Mouse (Mus musculus): ENCODE measurements around the gene Osbpl11.
"Not testable (repeated sequence)": the region's sequence is repeated elsewhere in the genome, so short reads cannot be mapped to it uniquely, and the experiment has no call there.

Gene Osbpl11

DNA sequence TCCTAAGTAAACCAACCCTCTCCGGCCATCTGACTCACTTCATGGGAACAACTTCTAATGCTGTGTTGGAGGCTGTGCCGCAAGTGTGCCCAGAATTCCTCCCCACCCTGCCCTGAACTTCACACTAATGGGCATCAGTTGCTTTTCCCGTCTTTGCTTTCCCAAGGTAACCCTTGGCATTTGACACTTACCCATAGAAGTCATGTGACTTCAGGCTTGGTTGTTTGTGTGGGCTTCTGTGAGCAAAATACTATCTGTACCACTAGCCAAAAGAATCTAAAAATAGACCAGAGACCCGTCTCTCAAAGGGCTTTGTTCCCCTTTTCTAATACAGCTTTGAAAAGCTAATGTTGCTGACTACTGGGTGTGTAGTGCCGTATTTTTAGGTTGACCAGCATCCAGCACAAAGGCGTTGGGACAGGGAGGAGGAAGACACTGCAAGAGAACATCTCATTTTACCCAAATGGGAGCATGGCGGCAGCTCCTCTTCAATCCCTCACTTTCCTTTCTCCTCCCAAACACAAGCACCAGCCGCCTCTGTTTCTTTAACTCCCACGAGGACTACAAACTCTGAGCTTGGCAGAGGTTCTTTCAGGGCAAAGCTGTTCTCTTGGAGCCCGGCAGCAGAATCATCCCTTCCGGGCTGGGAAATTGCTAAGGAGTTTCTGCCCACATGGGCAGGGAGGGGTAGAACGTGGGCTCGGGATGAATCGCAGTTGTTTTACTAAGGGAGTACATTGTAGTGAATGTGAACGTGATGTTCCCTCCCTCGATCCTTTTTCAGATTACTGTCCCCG is 6.4 kb upstream of the Osbpl11 start:
- peak; percentile 51 for DNase-seq (ENCODE audit: low spot score)

DNA sequence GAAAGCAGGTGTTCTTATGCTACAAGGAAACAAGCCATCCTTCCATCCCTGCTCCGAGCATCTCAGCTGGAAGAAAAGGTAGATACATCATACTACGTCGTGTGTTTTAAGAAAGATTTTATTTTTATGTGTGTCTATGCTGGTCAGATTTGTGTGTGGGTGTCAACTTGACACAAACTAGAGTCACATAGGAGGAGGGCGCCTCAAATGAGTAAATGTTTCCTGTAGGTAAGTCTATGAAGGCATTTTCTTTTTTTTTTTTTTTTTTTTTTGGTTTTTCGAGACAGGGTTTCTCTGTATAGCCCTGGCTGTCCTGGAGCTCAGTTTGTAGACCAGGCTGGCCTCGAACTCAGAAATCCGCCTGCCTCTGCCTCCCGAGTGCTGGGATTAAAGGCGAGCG is 5.6 kb upstream of the Osbpl11 start:
- DNase-seq (ENCODE audit: low spot score) = not testable (repeated sequence)

DNA sequence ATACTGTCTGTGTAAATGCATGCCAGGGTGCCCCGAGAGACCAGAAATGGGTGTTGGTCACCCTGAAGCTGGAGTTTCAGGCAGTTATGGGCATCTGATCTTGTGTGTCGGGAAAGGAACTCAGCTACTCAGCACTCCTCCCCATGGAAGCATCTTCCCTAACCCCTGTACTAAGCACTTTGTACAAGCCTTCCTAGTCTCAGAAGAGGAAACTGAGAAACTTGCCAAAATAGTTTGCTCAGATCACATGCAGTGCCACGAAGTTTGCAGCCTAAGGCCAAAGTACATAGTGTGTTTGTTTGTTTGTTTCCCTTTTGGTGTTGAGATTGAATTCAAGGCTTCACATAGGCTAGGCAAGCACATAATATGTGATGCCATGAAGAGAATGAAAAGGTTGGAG is 5.0 kb upstream of the Osbpl11 start:
- no peak for DNase-seq (ENCODE audit: low spot score)

DNA sequence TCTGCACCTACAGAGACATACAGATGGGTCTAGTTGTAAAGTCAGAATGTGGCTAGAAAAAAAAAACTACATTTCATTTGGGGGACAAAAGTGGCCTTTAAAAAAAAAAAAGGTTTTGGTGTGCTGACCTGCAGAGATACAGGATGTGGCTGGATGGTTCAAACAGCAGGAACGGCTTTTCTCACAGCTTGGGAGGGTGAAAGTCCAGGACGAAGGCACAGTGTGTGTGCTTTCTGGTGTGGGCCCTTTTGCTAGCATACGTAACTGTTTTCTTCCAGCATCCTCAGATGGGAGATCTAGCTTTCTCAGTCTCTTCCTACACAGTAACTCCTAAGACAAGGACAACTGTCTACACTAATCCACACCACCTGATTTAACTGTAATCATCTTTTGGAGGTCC is 4.1 kb upstream of the Osbpl11 start:
- no peak for DNase-seq (ENCODE audit: low spot score)

DNA sequence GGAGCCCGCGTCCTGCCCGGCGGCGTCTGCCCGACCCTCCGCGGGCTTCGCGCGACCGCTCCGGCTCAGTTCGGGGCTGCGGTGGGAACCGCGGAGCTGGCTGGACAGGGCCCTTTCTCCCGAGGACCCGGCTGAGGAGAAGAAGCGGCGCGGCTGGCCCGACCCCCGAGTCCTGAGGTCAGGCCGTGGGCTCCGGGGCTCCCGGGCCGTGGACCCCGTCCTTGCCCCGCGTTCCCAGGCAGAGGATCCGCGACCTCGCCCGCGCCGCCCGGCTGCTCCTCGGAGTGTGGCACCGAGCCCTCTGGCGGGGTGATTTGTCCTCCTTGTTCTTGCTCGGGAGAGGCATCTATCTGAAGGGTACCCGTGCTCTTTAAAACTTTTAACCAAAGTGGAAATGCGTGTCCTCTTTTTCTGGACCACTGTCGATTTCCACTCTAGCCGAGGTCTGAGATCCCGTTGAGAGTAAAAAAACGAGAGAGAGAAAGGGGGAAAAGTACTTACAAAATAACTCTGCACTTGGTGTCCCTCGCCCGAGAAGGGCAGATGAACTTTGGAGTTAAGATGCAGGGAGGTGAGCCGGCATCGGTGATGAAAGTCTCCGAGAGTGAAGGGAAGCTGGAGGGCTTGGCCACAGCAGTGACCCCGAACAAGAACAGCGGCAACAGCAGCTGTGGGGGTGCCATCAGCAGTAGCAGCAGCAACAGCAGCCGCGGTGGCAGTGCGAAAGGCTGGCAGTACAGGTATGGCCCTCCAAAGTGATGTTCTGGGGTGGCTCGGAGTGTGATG is 583 bp downstream of the Osbpl11 start:
- DNase-seq (ENCODE audit: low spot score) = peak; percentile 41

DNA sequence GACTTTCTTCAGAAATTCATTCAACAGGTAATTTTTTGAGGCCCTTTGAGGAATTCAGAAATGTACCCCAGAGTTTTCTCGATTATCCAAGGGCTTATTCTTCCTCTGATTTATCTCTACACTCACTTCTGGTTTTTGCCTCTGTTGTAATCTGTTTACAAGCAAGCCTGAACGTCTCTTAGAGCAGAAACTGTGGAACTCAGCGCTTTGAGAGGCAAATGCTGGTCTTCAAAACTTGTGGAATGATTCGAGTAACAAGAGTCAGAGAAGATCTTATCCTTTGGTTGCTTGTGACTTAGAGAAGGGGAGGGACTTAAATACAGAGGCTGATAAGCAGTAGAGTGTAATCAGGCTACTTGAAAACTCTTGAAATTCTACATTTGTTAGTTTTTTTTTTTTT is 1.3 kb downstream of the Osbpl11 start:
- DNase-seq (ENCODE audit: low spot score) = no peak

DNA sequence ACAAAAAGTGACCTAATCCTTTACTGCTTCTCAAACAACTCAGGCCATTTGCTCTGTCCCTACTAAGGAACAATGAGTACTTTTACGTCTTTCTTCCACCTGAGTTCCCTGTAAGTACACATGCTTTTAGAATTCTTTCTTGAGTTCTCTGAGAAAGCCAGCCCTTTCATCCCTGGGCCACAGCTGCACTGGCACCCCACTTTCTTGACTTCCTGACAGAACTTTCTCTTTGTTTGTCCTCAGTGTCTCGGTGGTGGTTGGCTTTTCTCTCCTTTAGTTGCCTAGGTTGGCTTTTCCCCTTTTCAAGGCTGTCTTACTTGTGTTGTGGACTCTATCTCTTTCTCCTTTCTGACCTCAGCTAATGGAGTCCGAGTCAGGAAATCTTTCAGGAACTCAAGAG is 3.2 kb downstream of the Osbpl11 start:
- DNase-seq (ENCODE audit: low spot score) = no peak

DNA sequence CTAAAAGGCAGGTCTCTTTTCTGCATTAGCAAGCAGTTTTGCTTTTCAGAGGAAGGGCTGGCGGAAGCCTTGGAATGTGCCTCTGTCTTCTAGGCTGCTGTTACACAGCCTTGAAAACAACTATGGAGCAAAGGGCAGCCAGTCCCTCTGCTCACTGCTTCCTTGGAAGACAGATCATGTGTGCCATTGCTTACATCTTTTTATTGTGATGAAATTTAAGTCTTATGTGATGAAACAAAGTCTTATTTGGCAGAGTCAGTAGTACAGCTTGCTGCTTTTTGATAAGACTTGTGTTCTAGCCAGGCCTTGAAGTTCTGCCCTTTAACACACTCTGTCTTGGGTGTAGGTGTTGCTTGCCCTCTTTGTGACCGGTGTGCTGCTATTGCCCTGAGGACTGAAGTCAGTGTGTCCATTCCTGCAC is 6.8 kb downstream of the Osbpl11 start:
- peak; percentile 39 for DNase-seq (ENCODE audit: low spot score)

DNA sequence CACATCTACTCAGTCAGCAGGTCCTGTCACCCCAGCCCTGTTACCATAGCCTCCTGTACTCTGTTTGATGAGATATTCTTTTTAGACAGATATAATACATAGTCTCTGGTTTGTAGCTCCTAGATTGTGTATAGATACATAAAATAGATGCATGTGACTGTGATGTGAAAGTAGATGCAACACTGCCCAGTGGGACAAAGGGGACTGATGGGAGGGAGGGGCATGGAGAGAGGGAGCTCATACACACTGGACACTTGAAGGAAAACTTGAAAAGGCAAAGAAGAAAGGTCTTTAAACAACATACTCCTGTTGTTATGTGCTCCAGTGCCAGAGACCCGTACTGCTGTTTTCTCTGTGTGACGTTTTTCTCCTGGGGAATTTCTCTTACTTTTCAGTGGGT is 7.4 kb downstream of the Osbpl11 start:
- no peak for DNase-seq (ENCODE audit: low spot score)

DNA sequence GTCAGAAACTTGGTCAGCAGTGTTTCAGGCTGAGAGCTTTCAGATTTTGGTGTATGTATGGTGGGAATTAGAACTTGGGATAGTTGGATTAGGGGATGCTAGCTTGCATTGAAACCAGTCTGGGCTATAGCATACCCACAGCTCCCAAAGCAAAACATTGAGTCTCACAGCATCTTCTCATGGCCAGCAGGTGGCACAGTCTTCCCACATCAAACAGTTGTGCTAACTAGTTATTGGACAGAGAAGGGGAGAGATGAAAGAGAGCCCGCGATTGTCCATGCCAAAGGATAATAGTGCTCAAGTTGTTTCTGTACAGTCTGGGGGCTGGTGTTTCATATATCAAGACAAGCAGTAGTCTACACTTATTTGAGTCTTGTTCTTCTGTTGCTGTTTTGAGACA is 8.8 kb downstream of the Osbpl11 start:
- peak; percentile 31 for DNase-seq (ENCODE audit: low spot score)

DNA sequence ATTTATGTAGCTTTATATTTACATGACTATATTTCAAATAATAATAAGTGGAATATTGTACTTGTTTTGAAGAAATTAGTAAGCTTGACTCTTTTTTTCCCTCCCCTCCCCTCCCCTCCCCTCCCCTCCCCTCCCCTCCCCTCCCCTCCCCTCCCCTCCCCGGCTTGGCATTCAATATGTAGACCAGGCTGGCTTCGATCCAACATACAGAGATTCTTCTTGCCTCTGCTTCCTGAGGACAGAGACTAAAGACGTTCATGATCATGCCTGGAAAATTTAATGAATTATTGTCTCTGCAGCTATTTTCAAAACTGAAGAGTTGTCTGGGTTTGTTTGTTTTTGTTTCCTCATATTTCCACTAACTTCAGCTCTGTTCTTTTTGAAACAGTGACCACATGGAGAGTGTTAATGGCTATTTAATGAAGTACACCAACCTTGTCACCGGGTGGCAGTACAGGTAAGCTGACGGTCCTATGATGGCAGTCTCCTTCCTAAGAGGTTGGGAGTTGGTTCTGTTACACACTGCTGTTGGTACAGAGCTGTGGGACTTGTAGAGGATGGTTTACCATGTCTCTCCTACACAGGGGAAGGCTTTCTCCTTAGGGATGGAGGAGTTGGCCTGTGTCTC is 10.9 kb downstream of the Osbpl11 start:
- no peak for DNase-seq (ENCODE audit: low spot score)

DNA sequence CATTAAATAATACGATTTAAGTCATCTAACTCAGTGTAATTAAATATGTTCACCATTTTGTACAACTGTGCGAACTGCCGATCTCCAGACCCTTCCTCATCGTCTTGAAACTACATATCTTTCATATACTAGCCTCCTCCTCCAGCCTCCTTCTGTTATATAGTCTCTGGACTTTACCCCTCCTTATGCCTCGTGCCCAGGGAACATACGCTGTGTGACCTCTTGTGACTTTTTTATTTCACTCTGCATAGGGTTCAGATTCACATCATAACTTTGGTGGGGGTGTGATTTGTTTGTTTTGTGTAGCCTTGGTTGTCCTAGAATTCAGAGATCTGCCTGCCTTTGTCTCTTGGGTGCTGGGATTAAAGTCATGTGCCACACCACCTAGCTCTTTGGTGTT is 11.7 kb downstream of the Osbpl11 start:
- DNase-seq (ENCODE audit: low spot score) = no peak

DNA sequence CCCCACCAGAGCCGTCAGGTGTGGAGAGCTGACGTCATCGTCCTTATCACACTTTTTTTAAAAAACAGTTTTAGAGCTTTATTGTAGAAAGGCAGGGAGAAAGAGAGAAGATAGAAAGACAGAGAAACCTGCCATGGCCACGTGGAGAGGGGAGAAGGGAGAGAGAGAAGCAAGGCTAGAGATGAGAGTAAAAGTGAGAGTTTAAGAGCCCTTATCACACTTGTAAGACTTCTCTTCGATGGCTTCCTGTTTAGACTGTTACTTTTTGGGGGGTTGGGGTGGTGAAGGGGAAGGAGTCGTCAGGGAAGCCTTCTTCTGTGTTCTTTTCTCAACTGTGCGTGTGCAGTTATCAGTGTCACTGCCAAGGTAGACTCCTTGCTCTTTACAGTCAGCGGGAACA is 15.7 kb downstream of the Osbpl11 start:
- no peak for DNase-seq (ENCODE audit: low spot score)

DNA sequence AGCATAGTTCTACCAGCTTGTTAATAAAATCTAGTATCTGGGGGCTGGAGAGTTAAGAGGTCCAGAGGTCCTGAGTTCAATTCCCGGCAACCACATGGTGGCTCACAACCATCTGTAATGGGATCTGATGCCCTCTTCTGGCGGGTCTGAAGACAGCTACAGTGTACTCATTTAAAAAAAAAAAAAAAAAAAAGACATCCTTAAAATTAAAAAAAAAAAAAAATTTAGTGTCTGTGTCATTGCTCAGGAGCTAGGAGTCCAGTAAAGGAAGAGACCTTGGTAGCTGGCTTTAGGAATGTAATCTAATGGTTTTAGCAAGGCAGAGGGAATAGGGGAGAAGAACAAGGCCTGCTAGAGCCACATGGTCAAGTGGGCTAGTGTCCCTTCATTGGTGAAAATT is 25.9 kb downstream of the Osbpl11 start:
- DNase-seq (ENCODE audit: low spot score) = no peak

DNA sequence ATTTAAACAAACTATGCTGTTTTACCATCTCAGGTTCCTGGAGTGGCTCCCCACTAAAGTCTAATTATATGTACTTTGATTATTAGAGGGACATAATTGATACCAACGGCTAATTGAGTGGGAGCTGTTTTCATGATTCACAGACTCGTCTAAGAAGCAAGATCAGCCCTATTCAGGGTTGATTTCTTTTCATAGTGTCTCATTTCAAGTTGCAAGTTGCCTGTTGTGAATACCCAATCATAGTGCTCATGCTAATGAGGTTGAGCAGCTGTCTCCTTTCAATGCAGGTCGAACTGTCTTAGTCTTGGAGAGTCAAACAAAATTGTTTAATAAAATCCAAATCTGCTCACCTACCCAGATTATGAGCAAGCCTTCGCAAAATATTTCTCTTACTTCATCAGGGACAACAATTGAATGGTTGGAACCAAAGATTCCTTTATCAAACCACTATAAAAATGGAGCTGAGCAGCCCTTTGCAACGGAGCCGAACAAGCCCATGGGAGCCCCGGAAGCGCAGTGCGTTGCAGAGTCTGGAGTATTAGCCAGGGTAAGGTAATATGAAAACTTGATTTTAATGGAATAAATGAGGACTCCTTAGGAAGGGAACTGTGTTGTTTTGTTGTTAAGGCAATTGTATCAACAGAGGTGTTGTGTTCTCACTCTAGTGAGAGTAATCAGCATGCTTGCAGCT is 31.6 kb downstream of the Osbpl11 start:
- DNase-seq (ENCODE audit: low spot score) = no peak

DNA sequence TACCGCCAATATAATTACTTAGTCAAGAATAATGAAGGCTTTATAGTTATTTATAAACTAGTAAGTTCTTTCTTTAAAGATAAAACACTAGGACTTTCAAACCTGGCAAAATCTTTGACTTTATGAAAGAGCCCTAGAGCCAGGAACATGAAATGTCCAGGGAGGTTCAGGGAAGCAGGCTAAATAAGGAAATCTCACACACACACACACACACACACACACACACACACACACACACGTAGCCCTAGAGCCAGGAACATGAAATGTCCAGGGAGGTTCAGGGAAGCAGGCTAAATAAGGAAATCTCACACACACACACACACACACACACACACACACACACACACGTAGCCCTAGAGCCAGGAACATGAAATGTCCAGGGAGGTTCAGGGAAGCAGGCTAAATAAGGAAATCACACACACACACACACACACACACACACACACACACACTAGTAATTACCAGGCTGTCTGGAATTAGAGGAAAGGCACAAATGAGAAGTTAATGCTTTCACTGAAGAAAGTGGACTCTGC is 32.7 kb downstream of the Osbpl11 start:
- DNase-seq (ENCODE audit: low spot score) = not testable (repeated sequence)

DNA sequence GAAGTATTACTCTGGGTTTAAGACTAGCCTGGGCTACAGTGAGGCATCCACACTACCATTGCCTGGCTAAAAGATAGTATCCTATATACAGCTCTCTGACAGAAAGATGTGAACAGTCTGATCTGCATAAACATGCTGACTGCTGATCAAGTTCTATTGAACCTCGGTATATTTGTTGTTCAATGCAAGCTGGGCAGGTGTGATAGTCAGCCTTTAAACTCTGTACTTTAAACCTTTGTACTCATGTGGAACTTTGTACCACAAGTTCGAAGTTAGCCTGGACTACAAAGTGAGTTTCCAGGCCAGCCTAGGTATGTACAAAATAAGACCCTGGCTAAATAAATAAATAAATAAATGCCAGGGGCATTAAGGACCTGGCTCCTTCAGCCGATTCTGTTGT is 37.6 kb downstream of the Osbpl11 start:
- DNase-seq (ENCODE audit: low spot score) = no peak

DNA sequence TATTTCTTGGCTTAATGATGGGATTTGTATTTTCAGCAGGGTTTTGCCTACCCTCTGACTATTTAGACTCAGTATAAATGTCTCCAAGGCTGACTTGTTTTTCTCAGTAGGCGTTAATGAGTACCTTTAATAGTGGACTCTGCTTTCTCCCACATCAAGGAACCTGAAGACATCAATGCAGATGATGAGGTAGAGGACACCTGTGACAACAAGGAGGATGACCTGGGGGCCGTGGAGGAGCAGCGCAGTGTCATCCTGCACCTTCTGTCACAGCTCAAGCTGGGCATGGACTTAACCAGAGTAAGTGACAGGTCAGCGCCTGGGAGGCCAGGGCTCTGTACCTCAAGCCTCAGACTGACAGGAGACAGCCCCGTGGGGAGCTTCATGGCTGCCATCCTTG is 39.5 kb downstream of the Osbpl11 start:
- DNase-seq (ENCODE audit: low spot score) = no peak

DNA sequence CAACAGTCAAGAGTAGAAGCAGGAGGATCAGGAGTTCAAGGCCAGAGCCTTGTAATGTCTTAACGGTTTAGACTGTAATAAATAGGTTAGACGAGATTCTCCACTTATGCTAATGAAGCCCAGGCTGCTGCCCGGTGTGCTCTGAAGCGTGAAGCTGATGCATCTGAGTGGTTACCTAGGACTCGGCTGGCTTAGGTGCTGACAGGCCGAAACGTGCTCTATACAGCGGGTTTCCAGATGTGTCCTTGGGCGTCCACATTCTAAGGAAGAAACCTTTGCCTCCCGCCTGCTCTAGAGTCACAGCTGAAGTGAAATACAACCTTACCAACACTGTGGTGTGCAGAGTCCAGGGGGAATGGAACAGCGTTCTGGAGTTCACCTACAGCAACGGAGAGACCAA is 49.3 kb downstream of the Osbpl11 start:
- no peak for DNase-seq (ENCODE audit: low spot score)

DNA sequence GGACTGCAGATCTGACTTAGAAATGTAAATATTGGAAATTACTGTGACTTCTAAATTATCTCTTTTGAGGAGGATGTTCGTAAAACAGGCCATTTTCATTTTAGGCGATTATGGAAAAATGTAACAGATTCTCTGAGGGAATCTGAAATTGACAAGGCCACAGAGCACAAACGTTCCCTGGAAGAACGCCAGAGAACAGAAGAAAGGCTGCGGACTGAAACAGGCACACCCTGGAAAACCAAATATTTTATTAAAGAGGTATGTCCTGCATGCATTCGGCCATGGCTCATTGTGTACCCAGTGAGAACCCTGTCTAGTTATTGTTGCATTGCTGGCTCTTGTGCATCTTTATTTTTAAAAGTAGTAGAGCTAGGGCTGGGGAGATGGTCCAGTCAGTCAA is 51.3 kb downstream of the Osbpl11 start:
- DNase-seq (ENCODE audit: low spot score) = no peak

DNA sequence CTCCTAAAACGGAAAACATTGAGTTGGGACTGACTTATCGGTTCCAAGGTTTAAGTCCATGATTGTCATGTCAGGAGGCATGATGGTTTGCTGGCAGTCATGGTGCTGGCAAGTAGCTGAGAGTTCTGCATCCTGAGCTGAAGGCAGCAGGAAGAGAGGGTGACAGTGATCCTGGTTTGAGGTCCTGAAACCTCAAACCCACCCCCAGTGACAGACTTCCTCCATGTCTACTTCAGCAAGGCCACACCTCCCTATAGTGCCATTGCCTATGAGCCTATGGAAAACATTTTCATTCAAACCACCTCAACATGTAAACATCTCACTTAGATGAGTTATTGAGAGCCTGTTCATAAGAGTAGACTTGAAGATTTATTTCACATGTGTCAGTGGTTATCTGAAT is 54.4 kb downstream of the Osbpl11 start:
- no peak for DNase-seq (ENCODE audit: low spot score)

DNA sequence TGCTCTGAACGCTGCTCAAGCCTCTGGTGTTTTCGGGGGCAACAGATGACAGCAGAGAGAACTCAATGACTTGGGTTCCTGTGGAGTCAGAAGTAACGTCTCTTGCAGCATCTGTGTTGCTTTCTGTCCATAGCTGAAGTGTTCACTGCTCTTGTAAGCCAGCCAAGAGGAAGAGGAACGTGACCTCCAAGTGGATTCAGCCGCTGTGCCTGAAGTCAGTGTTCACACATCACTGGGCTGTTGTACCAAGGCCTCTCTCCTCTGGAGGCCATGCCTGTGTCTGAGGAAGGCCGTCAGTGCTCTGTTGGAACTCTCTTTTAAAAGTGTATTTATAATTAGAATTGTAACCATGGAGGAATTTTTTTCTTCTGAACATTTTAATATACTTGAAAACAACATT is 57.2 kb downstream of the Osbpl11 start:
- peak; percentile 36 for DNase-seq (ENCODE audit: low spot score)

Data from ovary, postnatal 36 days (tissue).